Mouse (Mus musculus) liver, embryonic 12.5 days (tissue): Measurements from ENCODE around the gene Tspyl3. TPM values are rescaled to one million over a fixed set of nuclear protein-coding genes. Genes with fewer than 3 reads are reported as not detected.

Experiments
- ATAC-seq: fragments of 200-750 bp; cut with Nextera tagmentation; 2 replicates; pipeline ENCODE4 v1.8.0; 2017; ENCODE audit warnings: moderate number of reproducible peaks, mild to moderate bottlenecking, moderate library complexity
- H3K27ac ChIP-seq: fragments of 300-500 bp; sonication (generic); 2 replicates; pipeline ENCODE4 v1.5.1; 2016; ENCODE audit warnings: mild to moderate bottlenecking
- H3K27me3 ChIP-seq: fragments of 300-500 bp; sonication (generic); replicated peaks from 2 replicates; pipeline ENCODE4 v1.6.1; 2016; ENCODE audit warnings: mild to moderate bottlenecking, moderate library complexity
- H3K36me3 ChIP-seq: fragments of 300-500 bp; sonication (generic); 2 replicates; pipeline ENCODE4 v1.6.1; 2016; ENCODE audit warnings: mild to moderate bottlenecking, moderate library complexity
- H3K4me1 ChIP-seq: fragments of 300-500 bp; sonication (generic); 2 replicates; pipeline ENCODE4 v1.6.1; 2016
- H3K4me2 ChIP-seq: fragments of 300-500 bp; sonication (generic); 2 replicates; pipeline ENCODE4 v1.6.1; 2016; ENCODE audit warnings: mild to moderate bottlenecking, moderate library complexity
- H3K4me3 ChIP-seq: fragments of 300-500 bp; sonication (generic); 2 replicates; pipeline ENCODE4 v1.5.1; 2016; ENCODE audit warnings: mild to moderate bottlenecking, moderate library complexity
- H3K9ac ChIP-seq: fragments of 300-500 bp; sonication (generic); 2 replicates; pipeline ENCODE4 v1.6.1; 2016; ENCODE audit warnings: mild to moderate bottlenecking, moderate library complexity
- H3K9me3 ChIP-seq: fragments of 300-500 bp; sonication (generic); replicated peaks from 2 replicates; pipeline ENCODE4 v1.6.1; 2016; ENCODE audit warnings: mild to moderate bottlenecking, moderate library complexity
- WGBS: fragments of 180-500 bp; shearing (Covaris S2); methylation state at CpG from one replicate; pipeline ENCODE4 v1.1.7; 2016; ENCODE audit not compliant: insufficient replicate concordance; 5-methylcytosine and 5-hydroxymethylcytosine counted together
- polyA plus RNA-seq: library from polyadenylated mRNA; unstranded; fragments of >200 nt; fragmentation: Nextera tagmentation; extraction: Ambion mirVana; gene quantifications from 2 replicates; pipeline ENCODE4 v1.2.1, GENCODE M21; 2016

Gene Tspyl3
- polyA plus RNA-seq, 1 experiment from 2014 or later = 4.6 TPM

- Histone ChIP-seq H3K4me3 (peak within 1 kb of the TSS; percentile 82), H3K4me2 (peak within 1 kb of the TSS; percentile 84), H3K9me3 (no peaks in the 10 kb centered on the region), H3K4me1 (peaks cover 57% of the 10 kb centered on the region), H3K27me3 (no peaks in the 10 kb centered on the region), H3K36me3 (peaks cover 52% of the 10 kb centered on the region), H3K27ac (peak within 1 kb of the TSS; percentile 97), H3K9ac (peak within 1 kb of the TSS; percentile 98)
- under 1% methylated on average over 70 of the region's 72 CpGs for WGBS
- ATAC-seq = peak; percentile 93
Measured at GRCm38 (mm10) chr2:153241250-153242014, 16.2 kb upstream of the Tspyl3 start, which contains the start of the genes Plagl2 and Pofut1. Gene Plagl2, minus strand, starts transcription at chr2:153241426. Gene Pofut1, plus strand, starts transcription at chr2:153241533.

DNA sequence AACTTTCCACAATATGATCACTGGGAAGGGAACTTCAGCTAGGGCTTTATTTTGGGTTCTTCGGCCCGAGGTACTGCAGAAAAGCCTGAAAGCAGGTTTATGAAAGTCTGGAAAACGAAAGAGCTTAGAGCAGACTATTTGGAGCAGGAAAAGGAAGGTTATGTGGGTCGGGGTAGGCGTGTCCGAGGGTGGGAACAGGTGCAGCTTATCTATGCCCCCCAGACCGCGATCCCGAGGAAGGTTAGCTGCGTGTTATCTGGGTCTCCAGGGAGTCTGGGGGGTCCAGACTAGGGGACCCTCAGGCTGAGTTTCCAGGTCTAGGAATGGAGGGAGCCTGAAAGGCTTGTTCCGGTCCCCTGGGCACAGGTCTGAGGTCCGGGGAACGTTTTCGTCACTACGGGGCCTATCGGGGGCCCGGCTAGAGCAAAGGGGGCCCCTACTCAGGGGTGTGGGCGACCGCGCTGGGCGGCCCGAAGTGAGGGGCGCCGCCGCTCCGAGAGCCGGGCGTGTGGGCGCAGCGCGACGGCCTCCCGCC, 15.5 kb upstream of the Tspyl3 start:
- Histone ChIP-seq H3K9ac (peak overlapping the region; percentile 98), H3K4me1 (peaks cover 58% of the 10 kb centered on the region), H3K36me3 (peaks cover 52% of the 10 kb centered on the region), H3K4me2 (peak overlapping the region; percentile 84), H3K27me3 (no peaks in the 10 kb centered on the region), H3K9me3 (no peaks in the 10 kb centered on the region), H3K4me3 (peak overlapping the region; percentile 82), H3K27ac (peak overlapping the region; percentile 97)
- WGBS = under 1% methylated on average over 32 of the region's 33 CpGs
- peak; percentile 80 for ATAC-seq

DNA sequence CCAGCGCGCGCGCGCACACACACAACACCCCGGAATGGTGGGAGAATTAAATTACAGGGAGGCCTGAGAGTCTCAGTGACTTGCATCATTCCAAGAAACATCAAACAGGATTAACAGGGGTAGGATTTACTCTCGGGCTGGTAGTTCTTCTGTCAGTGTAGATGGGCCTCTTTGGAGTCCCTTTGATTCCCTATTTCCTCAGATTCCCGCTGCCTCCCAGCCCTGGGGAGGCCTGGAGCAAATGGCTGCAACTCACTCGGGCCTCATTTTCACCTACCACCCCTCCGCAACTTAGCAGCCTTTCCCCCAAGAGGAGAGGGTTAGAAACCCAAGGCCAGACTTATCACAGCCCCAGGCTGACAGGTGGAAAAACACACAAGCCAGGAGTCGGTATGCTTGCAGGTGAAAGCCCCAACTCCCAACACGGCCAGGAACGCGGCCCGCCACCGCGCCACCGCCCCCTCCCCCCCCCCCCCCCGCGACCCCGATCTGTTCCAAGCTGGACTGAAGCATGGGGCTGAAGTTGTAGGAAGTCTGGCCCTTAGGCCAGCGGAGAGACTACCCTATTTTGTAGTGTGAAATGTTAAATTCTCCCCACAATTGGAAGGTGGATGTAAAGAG, 14.7 kb upstream of the Tspyl3 start:
- WGBS = 6% methylated on average over 16 of the region's 22 CpGs
- H3K36me3 ChIP-seq = peaks cover 52% of the 10 kb centered on the region
- H3K27me3 ChIP-seq = no peaks in the 10 kb centered on the region

DNA sequence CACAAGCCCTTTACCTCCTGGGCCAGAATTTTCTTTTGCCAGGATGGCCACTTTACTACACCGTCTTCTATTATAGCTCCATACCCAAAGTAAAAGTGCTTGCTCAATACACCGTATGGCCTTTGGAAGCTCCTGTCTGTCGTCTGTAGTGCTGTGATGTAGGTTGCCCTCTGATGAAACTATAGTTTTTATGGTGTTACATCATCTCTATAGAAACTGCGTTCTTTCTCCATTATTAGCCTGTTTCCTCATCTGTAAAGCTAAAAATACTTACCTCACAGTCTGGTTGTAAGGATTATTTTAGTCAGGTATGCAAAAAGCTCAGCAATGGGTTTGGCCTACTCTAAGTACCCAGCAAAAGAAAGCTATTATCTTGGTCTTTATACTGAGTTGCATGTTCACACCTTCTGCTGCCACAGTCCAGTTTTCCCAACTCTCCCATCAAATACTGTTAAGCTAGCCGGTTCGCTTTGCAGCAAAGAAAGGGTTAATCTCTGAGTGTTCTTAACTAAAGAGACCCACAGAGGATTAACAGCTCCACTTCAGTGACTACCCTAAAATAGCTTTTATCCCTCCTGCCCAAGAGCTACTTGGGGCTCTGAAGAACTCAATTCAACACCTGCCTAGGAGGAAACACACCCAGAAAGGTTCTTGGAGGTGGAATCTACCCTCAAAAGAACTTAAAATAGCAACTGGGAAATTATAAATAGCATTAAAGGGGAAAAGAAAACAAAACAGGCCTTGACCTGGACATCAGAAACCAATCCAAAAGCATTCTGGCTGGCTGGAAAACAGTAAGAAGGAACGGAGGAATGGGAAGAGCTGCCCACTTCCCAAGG, 14.0 kb upstream of the Tspyl3 start:
- Histone ChIP-seq H3K36me3 (peaks cover 54% of the 10 kb centered on the region), H3K27me3 (no peaks in the 10 kb centered on the region), H3K27ac (peak overlapping the region; percentile 97), H3K9me3 (no peaks in the 10 kb centered on the region), H3K9ac (peak overlapping the region; percentile 98), H3K4me2 (peak overlapping the region; percentile 84), H3K4me3 (peak overlapping the region; percentile 82), H3K4me1 (peaks cover 59% of the 10 kb centered on the region)
- WGBS = 41% methylated on average over 7 of the region's 7 CpGs
- no peak for ATAC-seq

More for the DNA sequence above, 14.7 kb upstream of the Tspyl3 start:
- Histone ChIP-seq H3K4me1 (peaks cover 59% of the 10 kb centered on the region), H3K9me3 (no peaks in the 10 kb centered on the region), H3K4me2 (peak overlapping the region; percentile 84), H3K27ac (peak overlapping the region; percentile 97), H3K9ac (peak overlapping the region; percentile 98), H3K4me3 (peak overlapping the region; percentile 82)
- ATAC-seq = no peak

GRCm38 (mm10) chr2:153238406-153238805, 13.2 kb upstream of the Tspyl3 start:
- 61% methylated on average over 2 of the region's 2 CpGs for WGBS
- peaks cover 57% of the 10 kb centered on the region for H3K36me3 ChIP-seq
- H3K4me3 ChIP-seq = peak overlapping the region; percentile 82
- peaks cover 55% of the 10 kb centered on the region for H3K4me1 ChIP-seq
- ATAC-seq = no peak
- no peaks in the 10 kb centered on the region for H3K27me3 ChIP-seq
- peak overlapping the region; percentile 84 for H3K4me2 ChIP-seq
- peak overlapping the region; percentile 98 for H3K9ac ChIP-seq
- H3K9me3 ChIP-seq = no peaks in the 10 kb centered on the region
- peak overlapping the region; percentile 97 for H3K27ac ChIP-seq

- H3K27ac ChIP-seq = peak overlapping the region; percentile 97
- WGBS = 72% methylated on average over 4 of the region's 4 CpGs
- no peaks in the 10 kb centered on the region for H3K9me3 ChIP-seq
- peak overlapping the region; percentile 84 for H3K4me2 ChIP-seq
- ATAC-seq = no peak
- H3K4me3 ChIP-seq = peak overlapping the region; percentile 82
- peaks cover 61% of the 10 kb centered on the region for H3K36me3 ChIP-seq
- peak overlapping the region; percentile 98 for H3K9ac ChIP-seq
- H3K4me1 ChIP-seq = peaks cover 50% of the 10 kb centered on the region
- H3K27me3 ChIP-seq = no peaks in the 10 kb centered on the region
Measured at GRCm38 (mm10) chr2:153237891-153238290, 12.7 kb upstream of the Tspyl3 start.

DNA sequence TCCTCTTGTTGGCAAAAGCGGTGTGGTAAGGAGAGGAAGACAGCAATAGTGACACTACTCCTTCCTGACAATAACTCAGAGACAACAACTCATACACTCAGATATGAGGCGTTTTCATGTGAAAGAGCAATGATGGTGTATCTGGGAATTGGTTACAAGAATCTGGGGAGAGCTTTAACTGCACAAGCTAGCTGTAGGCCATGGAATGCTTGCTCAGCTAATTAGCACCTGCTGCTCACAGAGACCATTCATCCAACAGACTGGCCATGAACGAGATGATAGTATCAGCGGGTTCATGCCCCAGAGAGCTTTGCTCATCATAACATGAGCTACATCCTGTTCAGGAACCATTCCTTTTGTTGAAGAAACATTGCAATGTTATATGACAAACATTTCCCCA, 12.0 kb upstream of the Tspyl3 start:
- H3K27ac ChIP-seq = no peak overlapping the region
- H3K4me2 ChIP-seq = peak overlapping the region; percentile 84; the same call in 1 of the 2 replicates
- H3K9me3 ChIP-seq = no peaks in the 10 kb centered on the region
- 76% methylated on average over 4 of the region's 4 CpGs for WGBS
- H3K27me3 ChIP-seq = no peaks in the 10 kb centered on the region
- peaks cover 44% of the 10 kb centered on the region for H3K4me1 ChIP-seq
- no peak overlapping the region for H3K4me3 ChIP-seq
- H3K9ac ChIP-seq = no peak overlapping the region
- peaks cover 68% of the 10 kb centered on the region for H3K36me3 ChIP-seq
- ATAC-seq = no peak

DNA sequence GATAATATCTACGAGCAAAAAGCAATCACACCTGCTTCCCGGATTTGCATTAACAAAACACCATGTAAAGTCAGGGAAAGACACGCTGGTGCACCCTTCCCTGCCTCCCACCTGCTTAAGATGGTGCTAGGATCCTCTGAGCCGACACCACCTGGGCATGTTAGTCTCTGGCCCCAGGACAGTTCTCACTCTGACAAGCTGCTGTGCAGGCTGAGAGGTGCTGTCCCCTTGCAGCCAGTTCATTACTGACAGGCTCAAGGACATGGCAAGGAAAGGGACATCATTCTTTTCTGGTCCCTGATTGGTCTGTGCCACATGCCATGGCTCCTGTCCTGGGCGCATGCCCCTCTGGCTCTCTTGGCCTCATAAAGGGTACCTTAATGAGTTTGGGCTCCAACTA, 3.3 kb upstream of the Tspyl3 start:
- Histone ChIP-seq H3K36me3 (peaks cover 68% of the 10 kb centered on the region), H3K4me3 (no peak overlapping the region), H3K27ac (peak overlapping the region; percentile 88), H3K4me1 (peaks cover 83% of the 10 kb centered on the region), H3K9me3 (no peaks in the 10 kb centered on the region), H3K4me2 (peak overlapping the region; percentile 46), H3K9ac (peak overlapping the region; percentile 54), H3K27me3 (no peaks in the 10 kb centered on the region)
- ATAC-seq = no peak
- 76% methylated on average over 5 of the region's 5 CpGs for WGBS

GRCm38 (mm10) chr2:153227959-153228358, 2.7 kb upstream of the Tspyl3 start:
- peak overlapping the region; percentile 46 for H3K4me2 ChIP-seq
- no peaks in the 10 kb centered on the region for H3K9me3 ChIP-seq
- no peak overlapping the region for H3K4me3 ChIP-seq
- H3K27me3 ChIP-seq = no peaks in the 10 kb centered on the region
- peak overlapping the region; percentile 88 for H3K27ac ChIP-seq
- peak; percentile 90 for ATAC-seq
- WGBS = 17% methylated on average over 4 of the region's 4 CpGs
- peaks cover 63% of the 10 kb centered on the region for H3K36me3 ChIP-seq
- H3K4me1 ChIP-seq = peaks cover 89% of the 10 kb centered on the region
- no peak overlapping the region for H3K9ac ChIP-seq

DNA sequence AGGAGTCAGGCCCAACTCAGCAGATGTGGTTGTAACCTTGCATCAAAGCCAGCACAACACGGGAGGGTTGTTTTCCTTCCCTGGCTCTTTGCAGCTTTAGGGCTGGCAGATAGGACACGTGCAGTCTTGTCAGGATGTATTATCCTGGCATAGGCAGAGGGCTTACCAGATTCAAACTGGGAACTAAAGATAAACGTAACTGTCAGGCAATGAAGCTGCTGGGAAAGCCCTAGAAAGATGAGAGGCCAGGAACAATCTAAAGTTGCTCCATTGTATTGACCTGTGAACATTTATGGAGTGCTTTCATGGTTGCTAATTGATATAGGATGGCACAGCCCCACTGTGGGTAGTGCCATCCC, 333 bp upstream of the Tspyl3 start:
- H3K4me1 ChIP-seq = peaks cover 97% of the 10 kb centered on the region
- peaks cover 39% of the 10 kb centered on the region for H3K36me3 ChIP-seq
- no peaks in the 10 kb centered on the region for H3K9me3 ChIP-seq
- WGBS = 2% methylated on average over 3 of the region's 3 CpGs
- H3K9ac ChIP-seq = peak overlapping the region; percentile 75
- peak overlapping the region; percentile 96 for H3K4me2 ChIP-seq
- H3K4me3 ChIP-seq = peak overlapping the region; percentile 62
- no peaks in the 10 kb centered on the region for H3K27me3 ChIP-seq
- peak overlapping the region; percentile 86 for H3K27ac ChIP-seq
- ATAC-seq = peak; percentile 5; the same call in 1 of the 2 replicates

GRCm38 (mm10) chr2:153222566-153222965, 2.7 kb downstream of the Tspyl3 start:
- peak overlapping the region; percentile 63 for H3K9ac ChIP-seq
- no peak for ATAC-seq
- H3K4me2 ChIP-seq = peak overlapping the region; percentile 69
- WGBS = 64% methylated on average over 2 of the region's 2 CpGs
- H3K4me3 ChIP-seq = no peak overlapping the region
- peaks cover 91% of the 10 kb centered on the region for H3K4me1 ChIP-seq
- H3K27me3 ChIP-seq = no peaks in the 10 kb centered on the region
- H3K36me3 ChIP-seq = peaks cover 12% of the 10 kb centered on the region
- peak overlapping the region; percentile 94 for H3K27ac ChIP-seq
- no peaks in the 10 kb centered on the region for H3K9me3 ChIP-seq
